ENCODE assay signal across 10 mouse cellular contexts in the genomic region with DNA sequence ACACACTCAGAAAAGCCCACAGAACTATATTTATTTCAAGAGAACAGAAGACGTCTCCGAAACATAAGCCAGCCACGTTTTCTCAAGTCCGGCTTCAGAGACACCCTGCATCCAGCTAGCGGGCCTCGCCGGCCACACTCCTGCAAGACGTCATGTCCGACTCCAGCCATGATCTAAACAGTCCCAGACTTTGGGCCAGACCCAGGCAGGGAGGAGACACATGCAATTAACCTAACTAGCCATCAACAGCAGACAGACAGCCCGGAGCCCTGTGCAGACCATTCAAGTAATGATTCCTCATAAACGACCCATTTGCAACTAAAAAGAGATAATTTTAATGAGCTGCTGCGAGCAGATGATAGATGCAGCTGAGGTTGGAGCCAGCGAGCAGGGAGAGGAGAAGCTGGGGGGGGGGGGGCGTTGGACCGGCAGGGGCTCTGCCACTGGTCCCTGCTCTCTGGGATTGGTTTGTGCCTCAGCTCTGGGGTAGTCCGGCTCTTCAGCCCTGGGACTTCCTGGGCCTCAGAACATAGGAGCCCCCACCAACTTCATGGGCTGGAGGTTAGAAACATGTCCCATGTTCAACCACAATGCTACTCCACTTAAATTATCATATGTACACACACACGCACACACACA.
DNase-seq lines count a peak whose midpoint lies in the region; ATAC-seq and TF ChIP-seq lines count a peak whose summit lies in the region.
"Had no signal": no experiment of that assay in that cellular context is flagged by ENCODE, and none has a peak within 500 bp of the region (broad histone marks: within the 10 kb centered on the region; RNA-seq: fewer than 3 reads in every experiment).

No protein-coding gene starts in this region.

- 45% methylated on average over 15 of the region's 17 CpGs for WGBS in midbrain, embryonic 13.5 days
- 28% methylated on average over 15 of the region's 17 CpGs for whole genome bisulfite sequencing in midbrain, embryonic 16.5 days
- WGBS in lung, embryonic 16.5 days, result 27% methylated on average over 15 of the region's 17 CpGs
- 32% methylated on average over 15 of the region's 17 CpGs for WGBS in stomach, embryonic 15.5 days
- 70% methylated on average over 16 of the region's 17 CpGs for WGBS in cerebellum, adult 2 months

- peak overlapping the region; percentile 62 for H3K27ac ChIP-seq in midbrain, embryonic 13.5 days
- H3K27ac ChIP-seq in midbrain, embryonic 16.5 days (ENCODE audit: low read length), result no peak overlapping the region
- no peak overlapping the region for H3K27ac ChIP-seq in lung, embryonic 16.5 days (ENCODE audit: low read length)
- H3K27ac ChIP-seq in stomach, embryonic 15.5 days, result peak overlapping the region; percentile 73
- H3K27ac ChIP-seq in cerebellum, adult 2 months (ENCODE audit: insufficient read depth, low read length), result no peak overlapping the region

- no peak overlapping the region for H3K9ac ChIP-seq in midbrain, embryonic 13.5 days (replicated peaks)
- no peak overlapping the region for H3K9ac ChIP-seq in midbrain, embryonic 16.5 days (ENCODE audit: low read depth, low read length)
- H3K9ac ChIP-seq in lung, embryonic 16.5 days (ENCODE audit: low read length), result no peak overlapping the region
- H3K9ac ChIP-seq in stomach, embryonic 15.5 days, result no peak overlapping the region

- no peaks in the 10 kb centered on the region for H3K36me3 ChIP-seq in midbrain, embryonic 13.5 days
- no peaks in the 10 kb centered on the region for H3K36me3 ChIP-seq in midbrain, embryonic 16.5 days (ENCODE audit: control insufficient read depth, insufficient read depth, low read length)
- no peaks in the 10 kb centered on the region for H3K36me3 ChIP-seq in lung, embryonic 16.5 days (ENCODE audit: control insufficient read depth, insufficient read depth, low read length)
- H3K36me3 ChIP-seq in stomach, embryonic 15.5 days, result no peaks in the 10 kb centered on the region

- no peak overlapping the region for H3K4me2 ChIP-seq in midbrain, embryonic 13.5 days (replicated peaks)
- H3K4me2 ChIP-seq in midbrain, embryonic 16.5 days (ENCODE audit: low read length), result no peak overlapping the region
- H3K4me2 ChIP-seq in lung, embryonic 16.5 days (ENCODE audit: low read depth, low read length), result no peak overlapping the region
- no peak overlapping the region for H3K4me2 ChIP-seq in stomach, embryonic 15.5 days

- H3K4me1 ChIP-seq in midbrain, embryonic 13.5 days (replicated peaks), result peaks cover 66% of the 10 kb centered on the region
- peaks cover 36% of the 10 kb centered on the region for H3K4me1 ChIP-seq in midbrain, embryonic 16.5 days (ENCODE audit: control insufficient read depth, insufficient read depth, low read length)
- peaks cover 8% of the 10 kb centered on the region; the same call in 1 of the 2 replicates for H3K4me1 ChIP-seq in lung, embryonic 16.5 days (replicated peaks; ENCODE audit: control insufficient read depth, insufficient read depth, low read length)
- H3K4me1 ChIP-seq in stomach, embryonic 15.5 days, result peaks cover 28% of the 10 kb centered on the region
- no peaks in the 10 kb centered on the region; the same call in 1 of the 2 replicates for H3K4me1 ChIP-seq in cerebellum, adult 2 months (ENCODE audit: control insufficient read depth, insufficient read depth, low read length)

- no peak for TF ChIP-seq CTCF in cerebellum, adult 2 months (IDR thresholded peaks at IDR 0.05; ENCODE audit: borderline replicate concordance, insufficient read depth, low read depth, low read length)

- TF ChIP-seq POLR2A in cerebellum, adult 2 months (IDR thresholded peaks at IDR 0.05; ENCODE audit: borderline replicate concordance, insufficient read depth, low read length), result no peak

- no peaks in the 10 kb centered on the region for H3K9me3 ChIP-seq in midbrain, embryonic 13.5 days
- no peaks in the 10 kb centered on the region for H3K9me3 ChIP-seq in midbrain, embryonic 16.5 days (replicated peaks; ENCODE audit: control insufficient read depth, low read length, poor library complexity, severe bottlenecking)
- H3K9me3 ChIP-seq in lung, embryonic 16.5 days (ENCODE audit: control insufficient read depth, low read length), result no peaks in the 10 kb centered on the region
- no peaks in the 10 kb centered on the region for H3K9me3 ChIP-seq in stomach, embryonic 15.5 days

- no peak overlapping the region for H3K4me3 ChIP-seq in midbrain, embryonic 13.5 days (replicated peaks)
- H3K4me3 ChIP-seq in midbrain, embryonic 16.5 days (ENCODE audit: low read depth, low read length), result no peak overlapping the region
- H3K4me3 ChIP-seq in lung, embryonic 16.5 days (ENCODE audit: low read length), result no peak overlapping the region
- H3K4me3 ChIP-seq in stomach, embryonic 15.5 days (replicated peaks), result no peak overlapping the region
- H3K4me3 ChIP-seq in cerebellum, adult 2 months (replicated peaks; ENCODE audit: insufficient read depth, low read depth, low read length), result no peak overlapping the region

- DNase-seq in frontal cortex, postnatal 25 days (ENCODE audit: low spot score in 2 of 2), result no peak
- DNase-seq in cerebellum, adult 2 months, result no peak
- no peak for DNase-seq in layer of hippocampus, adult 11-12 months (ENCODE audit: low spot score)
- DNase-seq: adrenal gland, postnatal 25 days; cerebellum, postnatal 36 days had no signal

- ATAC-seq in frontal cortex, adult (ENCODE audit: low TSS enrichment), result peak; percentile 21; the same call in 1 of the 2 replicates
- peak; percentile 53 for ATAC-seq in midbrain, embryonic 13.5 days
- ATAC-seq in midbrain, embryonic 16.5 days, result no peak
- ATAC-seq in lung, embryonic 16.5 days (ENCODE audit: low read depth), result peak; percentile 69
- peak; percentile 73; the same call in 1 of the 2 replicates for ATAC-seq in stomach, embryonic 15.5 days (ENCODE audit: insufficient read depth, low FRiP score, low read depth)

- H3K27me3 ChIP-seq in midbrain, embryonic 13.5 days, result peaks cover 14% of the 10 kb centered on the region
- H3K27me3 ChIP-seq in midbrain, embryonic 16.5 days (ENCODE audit: control insufficient read depth, insufficient read depth, low read depth, low read length), result no peaks in the 10 kb centered on the region
- peaks cover 28% of the 10 kb centered on the region for H3K27me3 ChIP-seq in lung, embryonic 16.5 days (ENCODE audit: control insufficient read depth, insufficient read depth, low read depth, low read length)
- H3K27me3 ChIP-seq in stomach, embryonic 15.5 days (replicated peaks), result peaks cover 5% of the 10 kb centered on the region; the same call in 1 of the 2 replicates
- no peaks in the 10 kb centered on the region for H3K27me3 ChIP-seq in cerebellum, adult 2 months (ENCODE audit: control insufficient read depth, insufficient read depth, low read length)

Comparison
In these comparisons a context has a peak if more than half of its experiments do, and no peak if none do; other contexts are left out.
1. H3K27ac ChIP-seq: peak in midbrain, embryonic 13.5 days (single experiment) and stomach, embryonic 15.5 days (single experiment); none in midbrain, embryonic 16.5 days (single experiment), lung, embryonic 16.5 days (single experiment) and cerebellum, adult 2 months (single experiment).